Mouse (Mus musculus) heart, postnatal 25 days (tissue): ENCODE results near the gene Dnah5. TPM values are rescaled to one million over a fixed set of nuclear protein-coding genes. Genes with fewer than 3 reads are reported as not detected.

Experiments used
- DNase-seq: peaks from one replicate; pipeline ENCODE4 v3.0.0; 2022; ENCODE audit warnings: low spot score
- intact Hi-C: fragments of 180-260 bp; cut with DNase I; formaldehyde crosslinking; loops from one replicate; pipeline ENCODE4 v1.15.1; 2025
- total RNA-seq, 2 experiments: library from RNA; stranded (reverse); gene quantifications; 2 replicates each; pipeline ENCODE4 v1.2.3; 2021

Dnah5 gene
- under 1 TPM in 1 of 2 experiments, not detected in 1; 0.03 TPM for total RNA-seq

GRCm38 (mm10) chr15:28203111-28204075 is at the start of gene Dnah5:
Gene Dnah5, plus strand, starts transcription at chr15:28203752.
- intact Hi-C loops: no loop called here
- DNase-seq: no peak

- intact Hi-C loops: no loop called here
- no peak for DNase-seq
These were observed 48.6 kb upstream of the Dnah5 start for GRCm38 (mm10) chr15:28154822-28155501.

DNA sequence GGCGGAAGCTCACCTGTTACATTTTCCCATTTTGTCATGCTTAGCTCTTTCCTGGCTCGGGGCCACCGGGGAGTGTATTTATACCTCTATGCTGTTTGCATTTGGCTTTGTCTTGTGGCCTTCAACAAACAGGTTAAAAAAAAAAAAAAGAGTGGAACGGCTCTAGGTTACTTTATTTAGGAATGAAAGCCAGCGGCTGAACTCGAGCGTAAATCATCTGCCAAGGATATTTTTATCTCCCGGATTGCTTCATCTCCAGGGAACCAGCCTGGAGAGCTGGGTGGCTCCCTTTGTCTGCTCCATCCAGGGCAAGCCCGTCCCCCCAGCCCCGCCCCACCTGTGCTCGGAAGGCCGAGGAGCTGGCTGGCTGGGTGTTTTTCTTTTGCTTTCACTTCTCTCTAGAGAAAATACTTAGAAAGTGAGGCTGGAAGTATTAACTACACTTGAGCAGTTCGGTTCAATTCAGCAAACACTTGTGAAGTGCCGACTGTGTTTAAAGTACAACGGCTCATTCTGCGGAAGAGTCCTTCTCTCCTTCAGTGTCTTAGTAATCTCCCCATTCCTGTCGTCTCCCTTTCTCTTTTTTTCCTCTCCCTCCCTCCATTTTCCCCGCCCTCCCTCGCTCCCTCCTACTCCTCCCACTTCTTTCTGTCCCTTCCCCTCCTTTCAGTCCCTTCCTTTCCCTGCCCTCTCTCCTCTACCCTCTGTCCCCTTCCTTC is 44.6 kb upstream of the Dnah5 start:
- intact Hi-C loops: loop anchor here (2.0 kb wide), 1 partner anchor 132 kb away; no protein-coding TSS in a partner anchor
- DNase-seq: peak; percentile 56

- no peak for DNase-seq
- intact Hi-C loops: loop anchor here (5.0 kb wide), 1 partner anchor 240 kb away; no protein-coding TSS in a partner anchor
These were observed 41.3 kb upstream of the Dnah5 start for GRCm38 (mm10) chr15:28162291-28162690.

GRCm38 (mm10) chr15:28165234-28165633 is 38.3 kb upstream of the Dnah5 start:
- intact Hi-C loops: no loop called here

GRCm38 (mm10) chr15:28166090-28166489 is 37.5 kb upstream of the Dnah5 start:
- intact Hi-C loops: no loop called here
- no peak for DNase-seq

More at GRCm38 (mm10) chr15:28165234-28165633, 38.3 kb upstream of the Dnah5 start:
- DNase-seq: no peak

DNA sequence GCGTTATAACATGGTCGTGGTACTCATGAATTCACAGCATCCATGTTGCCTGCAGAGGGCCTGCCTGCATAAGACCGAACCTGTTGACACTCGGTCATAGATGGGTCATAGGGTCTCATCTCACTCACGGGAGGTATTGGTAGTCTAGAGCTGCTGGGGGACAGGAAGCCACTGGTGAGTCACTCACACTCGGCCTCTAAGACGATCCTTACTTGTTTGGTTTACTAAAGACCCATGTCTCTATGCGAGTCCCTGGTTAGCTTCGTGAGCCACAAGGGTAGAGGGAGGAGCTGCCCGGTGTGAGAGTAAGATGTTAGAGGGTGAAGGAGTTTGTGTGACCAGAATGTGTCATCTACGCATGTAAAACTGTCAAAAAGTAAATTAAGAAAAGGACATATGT is 24.6 kb upstream of the Dnah5 start:
- intact Hi-C loops: no loop called here

GRCm38 (mm10) chr15:28179556-28179955 is 24.0 kb upstream of the Dnah5 start:
- no peak for DNase-seq
- intact Hi-C loops: no loop called here

More for the DNA sequence above, 24.6 kb upstream of the Dnah5 start:
- DNase-seq: no peak

DNA sequence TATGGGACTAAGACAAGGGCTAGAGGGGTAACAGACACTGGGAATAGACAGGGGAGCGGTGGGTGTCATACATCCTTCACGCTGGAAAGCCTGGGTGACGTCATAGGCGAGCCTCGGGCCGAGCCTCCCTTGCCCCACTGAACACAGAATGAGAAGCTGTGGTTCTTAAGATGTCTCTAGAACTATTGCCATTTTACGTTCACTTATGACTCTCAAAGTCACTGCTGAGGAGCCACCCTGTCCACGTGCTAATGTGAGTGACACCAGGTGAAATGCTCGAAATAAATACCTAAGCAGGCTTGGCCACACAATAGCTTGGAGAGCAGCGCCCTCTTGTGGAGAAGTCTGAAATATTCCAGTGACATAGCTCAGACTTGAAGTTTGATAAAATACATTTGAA is 21.7 kb upstream of the Dnah5 start:
- intact Hi-C loops: loop anchor here (1.0 to 10.0 kb wide), 5 partner anchors 155 to 527 kb away; no protein-coding TSS in a partner anchor
- DNase-seq: peak; percentile 3

GRCm38 (mm10) chr15:28182567-28182966 is 21.0 kb upstream of the Dnah5 start:
- DNase-seq: no peak
- intact Hi-C loops: loop anchor here (2.0 to 10.0 kb wide), 4 partner anchors 156 to 528 kb away; no protein-coding TSS in a partner anchor

GRCm38 (mm10) chr15:28187472-28188360 is 15.8 kb upstream of the Dnah5 start:
- intact Hi-C loops: loop anchor here (10.0 kb wide), 2 partner anchors 333 to 533 kb away; no protein-coding TSS in a partner anchor
- DNase-seq: peak; percentile 8

DNA sequence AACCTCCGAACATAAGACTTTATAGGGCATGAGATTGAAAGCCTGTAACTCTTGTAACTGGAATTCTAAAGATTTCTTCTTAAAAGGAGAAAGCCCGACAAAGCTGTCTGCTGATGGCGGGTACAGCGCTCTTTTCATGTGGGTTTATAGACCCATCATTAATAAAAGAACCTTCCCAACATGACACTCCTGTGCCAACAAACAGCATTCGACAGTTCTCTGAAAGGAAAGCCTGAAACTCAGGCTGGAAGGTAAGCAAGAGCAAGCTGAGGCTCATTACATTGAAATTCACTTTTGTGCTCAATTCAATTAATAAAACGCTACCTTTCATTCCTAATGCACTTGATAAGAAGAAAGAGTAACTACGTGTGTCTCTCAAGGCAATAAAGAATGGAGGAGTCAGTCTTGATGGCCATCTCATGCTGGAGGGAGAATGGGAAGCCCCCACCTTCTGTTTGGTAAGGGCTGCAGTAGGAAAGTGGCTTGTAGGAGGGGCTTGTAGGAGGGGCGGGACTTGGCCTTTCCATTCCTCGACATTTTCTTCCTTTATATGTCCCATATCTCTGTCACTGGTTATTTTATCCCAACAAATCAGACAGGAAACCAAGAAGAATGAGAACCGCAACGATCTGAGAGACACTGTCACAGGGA is 15.1 kb upstream of the Dnah5 start:
- intact Hi-C loops: loop anchor here (10.0 kb wide), 2 partner anchors 334 to 534 kb away; no protein-coding TSS in a partner anchor
- DNase-seq: no peak

DNA sequence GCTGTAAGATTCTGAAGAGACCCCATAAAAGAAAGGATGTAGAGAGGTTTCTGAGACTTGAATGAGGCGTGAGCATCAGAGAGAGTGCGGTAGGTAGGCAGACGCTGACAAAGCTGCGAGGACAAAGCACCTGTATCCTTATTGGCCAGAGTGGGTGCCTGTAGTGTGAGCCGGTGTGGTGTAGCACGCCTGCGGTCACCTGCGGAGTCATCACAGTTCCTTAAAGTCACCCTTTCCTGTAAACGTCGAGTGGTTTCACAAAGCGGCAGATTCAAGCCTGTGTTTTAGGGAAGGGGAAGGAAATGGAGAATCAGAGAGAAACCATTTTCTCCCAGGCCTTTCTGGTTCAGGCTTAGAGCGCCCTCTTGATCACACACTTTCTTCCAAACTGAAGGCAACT is 13.9 kb upstream of the Dnah5 start:
- no peak for DNase-seq
- intact Hi-C loops: loop anchor here (10.0 kb wide), 2 partner anchors 335 to 535 kb away; no protein-coding TSS in a partner anchor

- DNase-seq: no peak
- intact Hi-C loops: no loop called here
These were observed 4.9 kb upstream of the Dnah5 start for GRCm38 (mm10) chr15:28198609-28199008.

DNA sequence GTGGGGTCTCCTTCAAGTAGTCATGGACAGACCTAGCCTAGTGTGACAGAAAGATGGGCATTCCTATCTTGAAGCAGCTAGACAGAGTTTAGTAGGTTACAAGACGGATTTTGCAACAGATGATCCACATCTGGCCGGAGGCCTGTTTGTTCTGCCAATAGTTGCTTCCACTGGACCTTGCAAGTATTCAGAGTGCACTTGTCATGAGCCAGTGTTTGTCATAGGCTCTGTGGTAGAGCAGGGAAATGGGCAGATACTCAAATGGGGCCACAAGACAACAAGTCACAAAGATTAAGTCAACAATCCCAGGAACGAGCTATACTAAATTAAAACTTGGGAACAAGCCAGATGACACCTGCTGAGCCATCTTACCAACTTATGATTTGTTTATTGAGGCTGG is 1.1 kb downstream of the Dnah5 start:
- no peak for DNase-seq
- intact Hi-C loops: no loop called here

GRCm38 (mm10) chr15:28207545-28207944 is 4.0 kb downstream of the Dnah5 start:
- DNase-seq: no peak

DNA sequence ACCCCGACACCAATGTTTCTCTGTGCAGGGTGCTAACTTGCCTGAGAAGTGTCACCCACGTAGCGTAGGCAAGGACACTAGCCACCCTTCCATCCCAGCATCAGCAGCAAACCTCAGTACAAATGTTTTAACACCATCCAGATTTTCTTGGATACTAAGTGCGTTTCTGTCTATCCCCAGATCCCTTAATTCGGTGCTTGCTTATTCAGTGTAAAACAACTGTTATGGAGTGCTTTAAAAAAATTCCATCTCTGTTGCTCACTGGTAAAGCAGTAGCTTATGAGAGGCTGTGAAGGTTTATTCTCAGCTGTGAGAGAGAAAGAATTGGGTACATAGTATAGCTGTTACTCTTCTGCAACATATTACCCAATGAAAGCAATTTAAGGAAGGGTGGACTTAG is 9.5 kb downstream of the Dnah5 start:
- intact Hi-C loops: no loop called here
- no peak for DNase-seq

More at GRCm38 (mm10) chr15:28207545-28207944, 4.0 kb downstream of the Dnah5 start:
- intact Hi-C loops: no loop called here

DNA sequence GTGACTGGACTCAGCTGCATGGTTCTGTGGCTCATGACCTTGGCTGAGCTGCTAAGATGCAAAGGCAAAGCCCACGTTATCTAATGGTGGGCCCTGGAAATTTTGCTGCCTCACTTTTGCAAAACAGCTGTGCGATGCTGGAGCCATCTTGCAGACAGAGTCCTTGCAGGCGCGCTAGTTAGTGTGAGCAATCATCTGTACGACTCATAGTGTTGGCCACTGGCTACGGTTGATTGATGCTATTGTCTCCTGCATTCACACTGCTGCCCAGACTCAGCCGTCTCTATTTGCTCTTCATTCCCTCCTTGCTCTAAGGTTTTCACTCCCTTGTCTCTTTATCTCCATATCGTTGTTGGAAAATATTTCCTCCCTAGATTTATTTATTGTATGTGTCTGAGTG is 12.8 kb downstream of the Dnah5 start:
- intact Hi-C loops: no loop called here
- DNase-seq: no peak
